Mouse (Mus musculus) CH12.LX (cell line): ENCODE measurements around the gene Lrrc8a. TPM values are rescaled to one million over a fixed set of nuclear protein-coding genes. Genes with fewer than 3 reads are reported as not detected.

Experiments used
- DNase-seq: peaks from one replicate; pipeline ENCODE4 v3.0.0-alpha.2; 2013; ENCODE audit errors: extremely low read depth
- H3K27ac ChIP-seq: 2 replicates; pipeline ENCODE4 v1.5.1; 2012; ENCODE audit warnings: low read depth, mild to moderate bottlenecking, control low read depth, moderate library complexity; ENCODE audit not compliant: insufficient read depth
- H3K27me3 ChIP-seq: replicated peaks from 2 replicates; pipeline ENCODE3; 2012; ENCODE audit warnings: inconsistent platforms
- H3K36me3 ChIP-seq, 2 experiments: replicated peaks in 1 of 2; 2 replicates each; pipeline versions ENCODE3 to v1.6.1; 2012; ENCODE audit warnings: inconsistent platforms in 1 of 2, low read length in 1 of 2, mild to moderate bottlenecking in 1 of 2, mixed read lengths in 1 of 2, moderate library complexity in 1 of 2; ENCODE audit not compliant: control insufficient read depth in 1 of 2, insufficient read depth in 1 of 2
- H3K4me1 ChIP-seq, 2 experiments: 2 replicates each; pipeline ENCODE4 v1.6.1; 2012; ENCODE audit warnings: inconsistent platforms in 1 of 2, moderate library complexity in 1 of 2; ENCODE audit not compliant: insufficient read depth in 2 of 2, control insufficient read depth in 1 of 2
- H3K4me2 ChIP-seq: 2 replicates; pipeline ENCODE4 v1.6.1; 2012; ENCODE audit warnings: low read depth, mild to moderate bottlenecking, control low read depth; ENCODE audit not compliant: poor library complexity, insufficient read depth, severe bottlenecking
- H3K4me3 ChIP-seq, 3 experiments: fragments of 150-350 bp in 1 of 3; sonication (generic) in 1 of 3; replicated peaks in 1 of 3; 2 replicates each; pipeline versions ENCODE3 to v1.5.1; 2011 to 2012; ENCODE audit warnings: low read depth in 2 of 3, low read length in 2 of 3, mild to moderate bottlenecking in 2 of 3, moderate library complexity in 2 of 3, control low read depth in 1 of 3, improper control_type of control experiment in 1 of 3, inconsistent platforms in 1 of 3, mixed read lengths in 1 of 3; ENCODE audit not compliant: poor library complexity in 1 of 3
- H3K79me2 ChIP-seq: replicated peaks from 2 replicates; pipeline ENCODE4 v1.6.1; 2012; ENCODE audit warnings: mild to moderate bottlenecking, moderate library complexity; ENCODE audit not compliant: control insufficient read depth, poor library complexity, insufficient read depth, severe bottlenecking; ENCODE audit errors: extremely low read depth
- H3K9ac ChIP-seq: 2 replicates; pipeline ENCODE4 v1.6.1; 2012; ENCODE audit warnings: low read depth, mild to moderate bottlenecking, control low read depth, moderate library complexity; ENCODE audit not compliant: insufficient read depth
- H3K9me3 ChIP-seq: replicated peaks from 2 replicates; pipeline ENCODE3; 2012; ENCODE audit warnings: low read length, inconsistent platforms, mixed read lengths
- CHD1 ChIP-seq: IDR thresholded peaks from 2 replicates; pipeline ENCODE4 v1.6.1; 2012; ENCODE audit warnings: low read depth, low read length, improper control_type of control experiment, inconsistent platforms
- CHD2 ChIP-seq: IDR thresholded peaks from 2 replicates; pipeline ENCODE4 v1.6.1; 2011; ENCODE audit warnings: low read length, improper control_type of control experiment
- CTCF ChIP-seq, 2 experiments: IDR thresholded peaks in 1 of 2; conservative IDR thresholded peaks in 1 of 2; 2 replicates each; pipeline ENCODE4 v1.5.1; 2011 to 2012; ENCODE audit warnings: low read depth in 2 of 2, low read length in 2 of 2, improper control_type of control experiment in 1 of 2, inconsistent platforms in 1 of 2, mild to moderate bottlenecking in 1 of 2, moderate library complexity in 1 of 2
- E2F4 ChIP-seq: IDR thresholded peaks from 2 replicates; pipeline ENCODE4 v1.6.1; 2011; ENCODE audit warnings: low read depth, low read length, improper control_type of control experiment; ENCODE audit not compliant: insufficient replicate concordance
- ELF1 ChIP-seq: IDR thresholded peaks from 2 replicates; pipeline ENCODE4 v1.6.1; 2014; ENCODE audit warnings: low read depth, mild to moderate bottlenecking, inconsistent platforms, low read length, improper control_type of control experiment
- ETS1 ChIP-seq: conservative IDR thresholded peaks from 2 replicates; pipeline ENCODE4 v1.6.1; 2012; ENCODE audit warnings: low read depth, mild to moderate bottlenecking, inconsistent platforms, low read length, improper control_type of control experiment, moderate library complexity
- HCFC1 ChIP-seq: IDR thresholded peaks from 2 replicates; pipeline ENCODE4 v1.6.1; 2012; ENCODE audit warnings: low read depth, mild to moderate bottlenecking, inconsistent platforms, low read length, improper control_type of control experiment
- JUND ChIP-seq: conservative IDR thresholded peaks from 2 replicates; pipeline ENCODE4 v1.6.1; 2011; ENCODE audit warnings: low read depth, low read length, improper control_type of control experiment
- KAT2A ChIP-seq: IDR thresholded peaks from 2 replicates; pipeline ENCODE4 v1.6.1; 2012; ENCODE audit warnings: low read length, improper control_type of control experiment, inconsistent platforms; ENCODE audit not compliant: insufficient replicate concordance
- MAFK ChIP-seq: IDR thresholded peaks from 2 replicates; pipeline ENCODE4 v1.6.1; 2011; ENCODE audit warnings: low read length, improper control_type of control experiment; ENCODE audit not compliant: insufficient replicate concordance
- MAX ChIP-seq: IDR thresholded peaks from 2 replicates; pipeline ENCODE4 v1.6.1; 2011; ENCODE audit warnings: low read length, improper control_type of control experiment
- MAZ ChIP-seq: IDR thresholded peaks from 2 replicates; pipeline ENCODE4 v1.6.1; 2012; ENCODE audit warnings: low read depth, mild to moderate bottlenecking, inconsistent platforms, low read length, improper control_type of control experiment, moderate library complexity
- MYC ChIP-seq: IDR thresholded peaks from 2 replicates; pipeline ENCODE4 v1.6.1; 2011; ENCODE audit warnings: low read depth, mild to moderate bottlenecking, improper control_type of control experiment, low read length
- NRF1 ChIP-seq: IDR thresholded peaks from 2 replicates; pipeline ENCODE4 v1.6.1; 2014; ENCODE audit warnings: low read depth, mild to moderate bottlenecking, inconsistent platforms, low read length, improper control_type of control experiment, moderate library complexity
- POLR2A ChIP-seq: IDR thresholded peaks from 2 replicates; pipeline ENCODE4 v1.6.1; 2011; ENCODE audit warnings: low read depth, mild to moderate bottlenecking, improper control_type of control experiment, low read length
- POLR2AphosphoS2 ChIP-seq: IDR thresholded peaks from 2 replicates; pipeline ENCODE4 v1.6.1; 2011; ENCODE audit warnings: low read depth, low read length, improper control_type of control experiment
- RAD21 ChIP-seq: IDR thresholded peaks from 2 replicates; pipeline ENCODE4 v1.6.1; 2011; ENCODE audit warnings: low read depth, mild to moderate bottlenecking, low read length, improper control_type of control experiment, moderate library complexity
- RCOR1 ChIP-seq: conservative IDR thresholded peaks from 2 replicates; pipeline ENCODE4 v1.6.1; 2012; ENCODE audit warnings: low read depth, mild to moderate bottlenecking, inconsistent platforms, low read length, improper control_type of control experiment
- TCF12 ChIP-seq: IDR thresholded peaks from 2 replicates; pipeline ENCODE4 v1.6.1; 2014; ENCODE audit warnings: low read depth, mild to moderate bottlenecking, inconsistent platforms, low read length, improper control_type of control experiment
- UBTF ChIP-seq: IDR thresholded peaks from 2 replicates; pipeline ENCODE4 v1.6.1; 2012; ENCODE audit warnings: low read depth, mild to moderate bottlenecking, inconsistent platforms, low read length, improper control_type of control experiment, moderate library complexity
- USF1 ChIP-seq: IDR thresholded peaks from 2 replicates; pipeline ENCODE4 v1.6.1; 2014; ENCODE audit warnings: low read depth, mild to moderate bottlenecking, inconsistent platforms, low read length, improper control_type of control experiment
- USF2 ChIP-seq: conservative IDR thresholded peaks from 2 replicates; pipeline ENCODE4 v1.6.1; 2011; ENCODE audit warnings: low read depth, low read length, improper control_type of control experiment
- ZC3H11A ChIP-seq: IDR thresholded peaks from 2 replicates; pipeline ENCODE4 v1.6.1; 2012; ENCODE audit warnings: low read depth, mild to moderate bottlenecking, inconsistent platforms, low read length, improper control_type of control experiment
- ZKSCAN1 ChIP-seq: IDR thresholded peaks from 2 replicates; pipeline ENCODE4 v1.6.1; 2012; ENCODE audit warnings: low read depth, inconsistent platforms, low read length, improper control_type of control experiment, borderline replicate concordance
- ZMIZ1 ChIP-seq: IDR thresholded peaks from 2 replicates; pipeline ENCODE4 v1.6.1; 2012; ENCODE audit warnings: low read depth, mild to moderate bottlenecking, inconsistent platforms, low read length, improper control_type of control experiment
- ZNF384 ChIP-seq: IDR thresholded peaks from 2 replicates; pipeline ENCODE4 v1.6.1; 2012; ENCODE audit warnings: low read depth, low read length, improper control_type of control experiment, inconsistent platforms
- dilution Hi-C: fragments of 300-500 bp; cut with MboI; formaldehyde crosslinking; loops from 2 replicates; pipeline ENCODE4 v1.14.3; 2020; ENCODE audit warnings: low sequenced_read_pairs; ENCODE audit not compliant: extremely low pct_unique_long_range_greater_than_20kb, extremely low pct_ligation_motif_present
- in situ Hi-C: fragments of 300-500 bp; cut with MboI; formaldehyde crosslinking; loops from 3 replicates; pipeline ENCODE4 v1.14.3; 2019; ENCODE audit warnings: low sequenced_read_pairs, low pct_ligation_motif_present, low pct_unique_long_range_greater_than_20kb, mixed read lengths
- polyA plus RNA-seq: library from polyadenylated mRNA; unstranded; fragments of >175 nt; gene quantifications from 2 replicates; pipeline ENCODE4 v1.2.1, GENCODE M21; 2012; ENCODE audit warnings: low read depth; ENCODE audit not compliant: insufficient read length
- total RNA-seq, 2 experiments: library from RNA; depleted of rRNA; stranded (reverse); fragments of 300-350 nt in 1 of 2; fragments of >200 nt in 1 of 2; gene quantifications; 2 replicates each; pipeline ENCODE4 v1.2.3; 2012 to 2014

Gene Lrrc8a
- total and polyA plus RNA-seq, 3 experiments = 1.4 to 2.8 (median 1.8) TPM

GRCm38 (mm10) chr2:30264671-30265519, 27.4 kb downstream of the Lrrc8a start:
- H3K4me2 ChIP-seq = no peak overlapping the region
- H3K27ac ChIP-seq = 0 out of 2 replicates have a peak overlapping the region, but pooled peaks have one; percentile 17
- H3K9me3 ChIP-seq = no peaks in the 10 kb centered on the region
- H3K27me3 ChIP-seq = no peaks in the 10 kb centered on the region
- H3K4me1 ChIP-seq = peaks cover 31 to 54% of the 10 kb centered on the region in 2 experiments
- no peak for DNase-seq
- no peaks in the 10 kb centered on the region for H3K79me2 ChIP-seq
- H3K4me3 ChIP-seq = no peak overlapping the region
- peak overlapping the region; percentile 80 for H3K9ac ChIP-seq
- TF ChIP-seq POLR2A = no peak
- no peak for TF ChIP-seq MAX
- TF ChIP-seq USF2 = no peak
- TF ChIP-seq KAT2A = no peak
- no peak for TF ChIP-seq MAFK
- no peak for TF ChIP-seq MAZ
- no peak for TF ChIP-seq ETS1
- no peak for TF ChIP-seq ZC3H11A
- TF ChIP-seq MYC = no peak
- TF ChIP-seq E2F4 = no peak
- no peak for TF ChIP-seq HCFC1
- dilution Hi-C loops = no loop called here
- H3K36me3 ChIP-seq = peaks cover 18 to 53% of the 10 kb centered on the region in 2 experiments
- in situ Hi-C loops = no loop called here

- no peak for DNase-seq
- TF ChIP-seq JUND (no peak), RCOR1 (no peak), E2F4 (no peak), ZMIZ1 (no peak), USF2 (no peak), CTCF (conservative IDR thresholded peaks at IDR 0.05 in 1 of 2, IDR thresholded peaks at IDR 0.05 in 1 of 2; ENCODE audit: low read depth in 2 of 2, low read length in 2 of 2) (no peak), UBTF (no peak), CHD2 (no peak), ELF1 (no peak), NRF1 (no peak), MYC (no peak), ZKSCAN1 (no peak), RAD21 (no peak), TCF12 (no peak), CHD1 (no peak), USF1 (no peak), POLR2AphosphoS2 (no peak), ETS1 (no peak), ZNF384 (no peak), MAX (no peak)
- TF ChIP-seq, all 38 proteins: peak for 0
- Histone ChIP-seq H3K4me3 (peak within 1 kb of the TSS; percentile 5 to 46 (median 36)), H3K27me3 (no peaks in the 10 kb centered on the region), H3K79me2 (no peaks in the 10 kb centered on the region), H3K9me3 (no peaks in the 10 kb centered on the region), H3K4me2 (peak within 1 kb of the TSS; percentile 31; the same call in 1 of the 2 replicates), H3K36me3 (peaks cover 18 to 47% of the 10 kb centered on the region in 2 experiments), H3K27ac (peak within 1 kb of the TSS; percentile 83), H3K4me1 (peaks cover 31 to 59% of the 10 kb centered on the region in 2 experiments), H3K9ac (peak within 1 kb of the TSS; percentile 80)
- dilution Hi-C loops (no loop called here), in situ Hi-C loops (no loop called here)
These were observed 28.3 kb downstream of the Lrrc8a start, which contains the start of gene Phyhd1 for GRCm38 (mm10) chr2:30265767-30266253. Phyhd1 (plus strand) TSS chr2:30266203.
